8 mouse cellular contexts compared by ENCODE assay signal in genomic region chr11:72573819-72574218, GRCm38 (mm10). TPM values are rescaled to one million over a fixed set of nuclear protein-coding genes. Genes with fewer than 3 reads are reported as not detected.
A peak's percentile ranks its signal among the peaks of the same experiment; 100 is the strongest.
DNase-seq lines count a peak whose midpoint lies in the region; ATAC-seq lines count a peak whose summit lies in the region.

No protein-coding gene starts in this region.

- no peaks in the 10 kb centered on the region for H3K27me3 ChIP-seq in liver, embryonic 11.5 days (replicated peaks; ENCODE audit: control insufficient read depth, insufficient read depth, low read length)
- H3K27me3 ChIP-seq in embryonic facial prominence, embryonic 11.5 days (ENCODE audit: control insufficient read depth, insufficient read depth, low read length): no peaks in the 10 kb centered on the region

- H3K4me2 ChIP-seq in liver, embryonic 11.5 days: no peak overlapping the region
- H3K4me2 ChIP-seq in embryonic facial prominence, embryonic 11.5 days (ENCODE audit: low read depth, low read length): no peak overlapping the region

- DNase-seq in adrenal gland, adult 2 months: peak; percentile 36
- DNase-seq in adrenal gland, adult 8-10 months: no peak
- DNase-seq in liver: peak; percentile 32
- no peak for DNase-seq in liver, embryonic 11.5 days (ENCODE audit: low spot score)
- DNase-seq in embryonic facial prominence, embryonic 11.5 days (ENCODE audit: low spot score): peak; percentile 56
- no peak for DNase-seq in right cerebral cortex, adult 2 months (ENCODE audit: low spot score in 2 of 2)
- no peak for DNase-seq in layer of hippocampus, postnatal 14 days (ENCODE audit: low spot score in 2 of 2)

- H3K9ac ChIP-seq in liver, embryonic 11.5 days (ENCODE audit: low read depth, low read length): no peak overlapping the region
- no peak overlapping the region for H3K9ac ChIP-seq in embryonic facial prominence, embryonic 11.5 days (replicated peaks; ENCODE audit: low read length)

- H3K36me3 ChIP-seq in liver, embryonic 11.5 days (ENCODE audit: control insufficient read depth, insufficient read depth, low read length): no peaks in the 10 kb centered on the region
- H3K36me3 ChIP-seq in embryonic facial prominence, embryonic 11.5 days (replicated peaks; ENCODE audit: control insufficient read depth, insufficient read depth, low read depth, low read length): no peaks in the 10 kb centered on the region

- no peak overlapping the region for H3K4me3 ChIP-seq in liver, embryonic 11.5 days (ENCODE audit: low read depth, low read length)
- no peak overlapping the region for H3K4me3 ChIP-seq in embryonic facial prominence, embryonic 11.5 days (ENCODE audit: low read depth, low read length)

- H3K27ac ChIP-seq in liver, embryonic 11.5 days (ENCODE audit: low read depth, low read length): no peak overlapping the region
- no peak overlapping the region for H3K27ac ChIP-seq in embryonic facial prominence, embryonic 11.5 days (replicated peaks; ENCODE audit: low read depth, low read length)

- H3K4me1 ChIP-seq in liver, embryonic 11.5 days (replicated peaks; ENCODE audit: control insufficient read depth, insufficient read depth, low read length): no peaks in the 10 kb centered on the region; the same call in 1 of the 2 replicates
- no peaks in the 10 kb centered on the region for H3K4me1 ChIP-seq in embryonic facial prominence, embryonic 11.5 days (ENCODE audit: control insufficient read depth, insufficient read depth, low read length)

- 89% methylated on average over 1 of the region's 1 CpGs for WGBS in liver, embryonic 11.5 days
- WGBS in embryonic facial prominence, embryonic 11.5 days: 95% methylated on average over 1 of the region's 1 CpGs

- no peak for ATAC-seq in liver, embryonic 11.5 days (replicated peaks; ENCODE audit: low FRiP score)
- no peak for ATAC-seq in embryonic facial prominence, embryonic 11.5 days (replicated peaks; ENCODE audit: insufficient number of reproducible peaks, low FRiP score, low TSS enrichment, low read depth)
- ATAC-seq in megakaryocyte progenitor cell, adult 5-6 weeks (replicated peaks; ENCODE audit: poor library complexity): peak; percentile 73

- H3K9me3 ChIP-seq in liver, embryonic 11.5 days (ENCODE audit: control insufficient read depth, low read length): no peaks in the 10 kb centered on the region
- H3K9me3 ChIP-seq in embryonic facial prominence, embryonic 11.5 days (replicated peaks; ENCODE audit: control insufficient read depth, low read length): no peaks in the 10 kb centered on the region

RNA-seq across cellular contexts. Expression of gene Spns3, which starts 23.5 kb away (rescaled TPM):
- under 1 TPM in 1 of 2 experiments, not detected in 1; 0.10 TPM for total RNA-seq in adrenal gland, adult 2 months (2021)
- 0.17 and 0.39 TPM in 2 replicates for polyA plus RNA-seq in adrenal gland, adult 2 months (2012; rRNA removed)
- under 1 TPM in 3 of 4 experiments, not detected in 1; 0.12 to 0.25 (median 0.19) TPM for total RNA-seq in adrenal gland, adult 8-10 months (2022)
- polyA plus RNA-seq in liver, embryonic 11.5 days (2014; fragmentation: Nextera tagmentation; extraction: Ambion mirVana): 1.9 and 2.0 TPM in 2 replicates
- not detected in 2 replicates for polyA plus RNA-seq in embryonic facial prominence, embryonic 11.5 days (2014; fragmentation: Nextera tagmentation; extraction: Ambion mirVana)
- 19.4 and 20.5 TPM in 2 replicates for total RNA-seq in megakaryocyte progenitor cell, adult 5-6 weeks (2015)
- total RNA-seq in megakaryocyte progenitor cell, adult 5-6 weeks (2017): 20.2 and 27.3 TPM in 2 replicates
- total RNA-seq in layer of hippocampus, postnatal 14 days (2021): under 1 TPM; 0.23 to 0.38 TPM

RNA-seq across cellular contexts. Expression of gene Ube2g1, which starts 33.3 kb away (rescaled TPM):
- 10 to 100 TPM; 39.2 to 44.8 TPM for total RNA-seq in adrenal gland, adult 2 months (2021)
- polyA plus RNA-seq in adrenal gland, adult 2 months (2012; rRNA removed): 22.0 and 24.6 TPM in 2 replicates
- total RNA-seq in adrenal gland, adult 8-10 months (2022): 10 to 100 TPM; 40.7 to 55.4 (median 49.6) TPM
- polyA plus RNA-seq in liver, embryonic 11.5 days (2014; fragmentation: Nextera tagmentation; extraction: Ambion mirVana): 61.9 and 66.2 TPM in 2 replicates
- 114 and 129 TPM in 2 replicates for polyA plus RNA-seq in embryonic facial prominence, embryonic 11.5 days (2014; fragmentation: Nextera tagmentation; extraction: Ambion mirVana)
- total RNA-seq in megakaryocyte progenitor cell, adult 5-6 weeks (2015): 57.1 and 66.3 TPM in 2 replicates
- 32.4 and 37.9 TPM in 2 replicates for total RNA-seq in megakaryocyte progenitor cell, adult 5-6 weeks (2017)
- 10 to 100 TPM; 49.8 to 50.8 TPM for total RNA-seq in layer of hippocampus, postnatal 14 days (2021)

Comparison
In these comparisons a context has a peak if more than half of its experiments do, and no peak if none do; other contexts are left out.
1. DNase-seq: peak in adrenal gland, adult 2 months (single experiment), liver (single experiment) and embryonic facial prominence, embryonic 11.5 days (single experiment); none in adrenal gland, adult 8-10 months (single experiment), liver, embryonic 11.5 days (single experiment), right cerebral cortex, adult 2 months (0 of 2) and layer of hippocampus, postnatal 14 days (0 of 2).
2. RNA of gene Spns3, which starts 23.5 kb away (total RNA-seq): 19.4 to 27.3 TPM in megakaryocyte progenitor cell, adult 5-6 weeks; 0.23 to 0.38 TPM in layer of hippocampus, postnatal 14 days, 0.12 to 0.25 TPM in adrenal gland, adult 8-10 months and 0.10 TPM in adrenal gland, adult 2 months; every median in the first group is over 10 times any median in the second.